Mouse (Mus musculus): ENCODE data around the gene Abhd16b.

DNA sequence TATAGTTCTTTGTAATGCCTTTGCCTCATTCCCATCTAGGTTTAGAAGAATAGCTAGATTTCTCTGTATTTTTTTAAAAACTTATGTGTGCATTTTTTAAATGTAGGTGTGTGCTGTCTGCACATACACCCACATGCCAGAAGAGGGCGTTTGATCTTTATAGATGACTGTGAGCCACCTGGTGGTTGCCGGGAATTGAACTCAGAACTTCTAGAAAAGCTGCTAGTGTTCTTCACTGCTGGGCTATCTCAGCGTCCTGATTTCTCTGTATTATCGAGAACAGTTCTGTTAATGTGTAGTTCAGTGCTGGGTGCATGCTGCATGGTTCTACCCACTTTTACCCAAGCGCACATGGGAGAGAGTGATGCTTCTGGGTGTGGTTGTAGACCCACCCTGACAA is 29.8 kb downstream of the Abhd16b start:
- TF ChIP-seq POLR2A (IDR thresholded peaks at IDR 0.05; ENCODE audit: borderline replicate concordance, insufficient read depth, low read length) (no peak), CTCF (IDR thresholded peaks at IDR 0.05; ENCODE audit: borderline replicate concordance, insufficient read depth, low read depth, low read length) (peak; percentile 52)
